Mouse (Mus musculus) liver, postnatal 0 days (tissue): Measurements from ENCODE around the gene Slc6a20b.

Source experiments
- CTCF ChIP-seq: sonication (generic); IDR thresholded peaks from 2 replicates; pipeline ENCODE4 v1.5.1; 2016; ENCODE audit warnings: antibody characterized with exemption, low read depth
- EP300 ChIP-seq: IDR thresholded peaks from 2 replicates; pipeline ENCODE4 v1.6.1; 2016; ENCODE audit warnings: antibody characterized with exemption, low read depth, mild to moderate bottlenecking

GRCm38 (mm10) chr9:123658981-123659380 is 26.6 kb upstream of the Slc6a20b start:
- no peak for TF ChIP-seq CTCF
- no peak for TF ChIP-seq EP300
